Comparison of ENCODE assay signal across 8 mouse cellular contexts in genomic region chr1:36307495-36308280, GRCm38 (mm10). TPM values are rescaled to one million over a fixed set of nuclear protein-coding genes. Genes with fewer than 3 reads are reported as not detected.
DNase-seq lines count a peak whose midpoint lies in the region; ATAC-seq lines count a peak whose summit lies in the region.

Arid5a (plus strand) TSS chr1:36307733.

- H3K27ac ChIP-seq in hindbrain, embryonic 12.5 days: peak within 1 kb of the TSS; percentile 18; the same call in 1 of the 2 replicates

- H3K4me1 ChIP-seq in hindbrain, embryonic 12.5 days: peaks cover 27% of the 10 kb centered on the region

- H3K27me3 ChIP-seq in hindbrain, embryonic 12.5 days: peaks cover 31% of the 10 kb centered on the region

- no peaks in the 10 kb centered on the region for H3K36me3 ChIP-seq in hindbrain, embryonic 12.5 days

- peak; percentile 92 for ATAC-seq in hindbrain, embryonic 12.5 days (ENCODE audit: low FRiP score)

- H3K9me3 ChIP-seq in hindbrain, embryonic 12.5 days (replicated peaks): no peaks in the 10 kb centered on the region

- peak within 1 kb of the TSS; percentile 51 for H3K4me3 ChIP-seq in hindbrain, embryonic 12.5 days

- peak within 1 kb of the TSS; percentile 64 for H3K9ac ChIP-seq in hindbrain, embryonic 12.5 days

- WGBS in hindbrain, embryonic 12.5 days: 1% methylated on average over 65 of the region's 65 CpGs

- peak; percentile 98 for DNase-seq in MN1 (ENCODE audit: low spot score)
- DNase-seq in cerebellum, adult 9-10 months: peak; percentile 88
- DNase-seq in frontal cortex, adult 2 months (ENCODE audit: extremely low spot score in 1 of 2, low spot score in 1 of 2): peak; percentile 72 to 87
- peak; percentile 80 to 90 for DNase-seq in layer of hippocampus, postnatal 14 days (ENCODE audit: low spot score in 2 of 2)
- peak; percentile 89 for DNase-seq in lung, postnatal 14 days
- DNase-seq in retina, adult 2 months (ENCODE audit: low read depth, low spot score): peak; percentile 81
- DNase-seq in thymus, postnatal 36 days: peak; percentile 92 to 93

- peak within 1 kb of the TSS; percentile 94 for H3K4me2 ChIP-seq in hindbrain, embryonic 12.5 days (replicated peaks)

RNA-seq across cellular contexts. Expression of gene Arid5a, which starts in this region (rescaled TPM):
- 9.0 and 11.2 TPM in 2 replicates for polyA plus RNA-seq in frontal cortex, adult 2 months (2012; rRNA removed)
- 3.6 and 3.8 TPM in 2 replicates for polyA plus RNA-seq in hindbrain, embryonic 12.5 days (2016; fragmentation: Nextera tagmentation; extraction: Ambion mirVana)
- total RNA-seq in layer of hippocampus, postnatal 14 days (2021): 10 to 100 TPM; 17.2 to 19.9 TPM

Comparison
In these comparisons a context has a peak if more than half of its experiments do, and no peak if none do; other contexts are left out.
1. Peak in every context shown above with its lines: DNase-seq, ATAC-seq, H3K4me3 ChIP-seq and H3K27ac ChIP-seq.